Mouse (Mus musculus): ENCODE data around the gene Celf2.

DNA sequence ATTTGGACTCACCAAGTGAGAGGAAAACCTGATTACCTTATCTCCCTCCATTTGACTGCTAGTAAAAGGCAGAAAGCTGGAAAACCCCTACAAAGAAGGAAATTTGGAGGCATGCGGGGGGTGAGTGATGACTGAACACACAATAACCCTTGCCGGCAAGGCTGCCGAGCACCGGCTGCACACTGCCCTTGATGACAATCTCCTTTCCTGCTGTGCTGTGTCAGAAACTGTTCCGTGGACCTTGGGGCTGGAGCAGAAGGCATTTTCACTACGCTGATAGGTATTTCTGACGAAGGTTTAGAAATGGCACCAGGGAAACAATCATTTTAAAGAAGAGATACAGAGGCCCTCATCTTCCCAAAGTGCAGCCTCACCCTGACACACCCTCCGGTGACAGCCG, 779.4 kb downstream of the Celf2 start:
- TF ChIP-seq CTCF (IDR thresholded peaks at IDR 0.05; ENCODE audit: low read depth, low read length) (no peak), POLR2A (IDR thresholded peaks at IDR 0.05; ENCODE audit: borderline replicate concordance, low read depth, low read length) (no peak)

Measured in bone marrow macrophage, adult 2 months (primary cell).